Mouse (Mus musculus): ENCODE measurements at regions not wholly inside any gene's neighbourhood (a gene's known extent, or its start where the extent isn't known, plus 50 kb on each side); places are given as distances from the start of the nearest gene placed in this dataset.

DNA sequence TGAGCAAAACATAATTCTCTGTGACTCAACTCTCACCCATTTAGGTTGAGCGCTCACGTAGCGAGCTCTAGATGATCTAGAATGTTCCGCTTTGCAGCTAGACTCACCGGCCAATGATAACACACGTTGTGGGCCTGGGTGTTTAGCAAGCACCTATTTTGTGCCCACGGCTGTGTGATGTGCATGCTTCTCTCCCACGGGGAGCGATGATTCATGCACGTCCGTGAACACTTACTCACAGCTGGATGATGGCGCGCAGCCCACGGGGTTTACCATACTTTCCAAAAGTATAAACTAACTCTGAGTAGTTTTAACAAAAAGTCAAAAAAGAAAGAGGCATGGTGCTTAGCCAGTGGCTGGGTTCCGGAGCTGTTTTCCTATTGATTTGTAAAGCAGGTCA lies 440.8 kb upstream of the Tshz3 start:
- Histone ChIP-seq H3K27me3 (ENCODE audit: control insufficient read depth in 1 of 2, insufficient read depth in 2 of 2, low read length in 2 of 2) (no peaks in the 10 kb centered on the region), H3K79me2 (ENCODE audit: control insufficient read depth, insufficient read depth, low read length, poor library complexity) (no peaks in the 10 kb centered on the region), H3K9me3 (replicated peaks; ENCODE audit: insufficient read depth, low read length) (no peaks in the 10 kb centered on the region), H3K4me3 (ENCODE audit: control insufficient read depth in 1 of 2, insufficient read depth in 1 of 2, low read depth in 2 of 2, low read length in 2 of 2) (no peak overlapping the region), H3K27ac (ENCODE audit: control insufficient read depth, low read depth, low read length) (no peak overlapping the region), H3K4me1 (ENCODE audit: control insufficient read depth in 1 of 2, insufficient read depth in 2 of 2, low read length in 2 of 2) (no peaks in the 10 kb centered on the region), H3K9ac (ENCODE audit: control insufficient read depth, low read depth, low read length, poor library complexity, severe bottlenecking) (no peak overlapping the region), H3K36me3 (ENCODE audit: control insufficient read depth in 1 of 2, insufficient read depth in 2 of 2, low read length in 2 of 2) (no peaks in the 10 kb centered on the region)
- no peak for DNase-seq (ENCODE audit: low read depth, low spot score)
- TF ChIP-seq EP300 (IDR thresholded peaks at IDR 0.05; ENCODE audit: low read depth in 1 of 2, low read length in 2 of 2): no peak
- no peak for TF ChIP-seq ETS1 (IDR thresholded peaks at IDR 0.05; ENCODE audit: low read depth, low read length)
- no peak for TF ChIP-seq CHD2 (IDR thresholded peaks at IDR 0.05; ENCODE audit: low read length)
- TF ChIP-seq GATA1 (IDR thresholded peaks at IDR 0.05; ENCODE audit: low read depth, low read length): no peak
- TF ChIP-seq NRF1 (IDR thresholded peaks at IDR 0.05; ENCODE audit: insufficient read depth, low read depth, low read length, poor library complexity, severe bottlenecking): no peak
- no peak for TF ChIP-seq MXI1 (IDR thresholded peaks at IDR 0.05; ENCODE audit: low read depth, low read length)
- TF ChIP-seq HCFC1 (IDR thresholded peaks at IDR 0.05; ENCODE audit: low read depth, low read length): no peak
- TF ChIP-seq ZNF384 (IDR thresholded peaks at IDR 0.05; ENCODE audit: low read depth, low read length): no peak
- no peak for TF ChIP-seq RCOR1 (IDR thresholded peaks at IDR 0.05; ENCODE audit: low read depth, low read length)
- TF ChIP-seq USF2 (IDR thresholded peaks at IDR 0.05; ENCODE audit: borderline replicate concordance in 1 of 2, insufficient read depth in 1 of 2, low read depth in 1 of 2, low read length in 2 of 2): no peak
- TF ChIP-seq E2F4 (IDR thresholded peaks at IDR 0.05; ENCODE audit: borderline replicate concordance, low read depth, low read length): no peak
- no peak for TF ChIP-seq MAZ (IDR thresholded peaks at IDR 0.05; ENCODE audit: low read depth, low read length)
- no peak for TF ChIP-seq MYC (IDR thresholded peaks at IDR 0.05; ENCODE audit: low read depth, low read length)
- TF ChIP-seq USF1 (IDR thresholded peaks at IDR 0.05; ENCODE audit: low read depth, low read length): no peak
- no peak for TF ChIP-seq BHLHE40 (IDR thresholded peaks at IDR 0.05; ENCODE audit: borderline replicate concordance, low read depth, low read length)
- TF ChIP-seq MAFK (IDR thresholded peaks at IDR 0.05; ENCODE audit: borderline replicate concordance, low read depth, low read length): no peak
- no peak for TF ChIP-seq UBTF (IDR thresholded peaks at IDR 0.05; ENCODE audit: borderline replicate concordance, insufficient read depth, low read depth, low read length)
- no peak for TF ChIP-seq POLR2A (IDR thresholded peaks at IDR 0.05; ENCODE audit: control insufficient read depth in 1 of 2, insufficient read depth in 1 of 2, low read depth in 1 of 2, low read length in 2 of 2, poor library complexity in 1 of 2)

DNA sequence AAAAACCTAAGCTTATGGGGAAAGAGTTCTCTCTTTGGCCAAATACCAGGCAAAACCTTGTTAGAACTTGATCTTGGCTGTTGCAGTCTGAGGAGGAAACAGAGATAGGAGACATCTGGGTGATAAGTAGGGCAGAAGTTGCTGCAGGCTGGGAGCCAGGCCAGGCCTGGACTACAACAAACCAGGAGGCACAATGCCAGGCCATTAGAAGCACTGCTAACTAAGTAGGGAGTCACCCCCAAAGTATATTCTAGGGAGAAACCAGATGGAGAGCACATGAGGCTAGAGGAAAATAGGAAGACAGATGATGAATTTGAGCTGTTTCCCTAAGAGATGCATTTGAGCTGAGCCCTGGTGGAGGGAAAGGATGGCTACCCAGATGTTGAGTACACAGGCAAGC lies 444.6 kb upstream of the Zfp507 start:
- no peak for DNase-seq (ENCODE audit: low read depth, low spot score)
- Histone ChIP-seq H3K4me1 (ENCODE audit: control insufficient read depth in 1 of 2, insufficient read depth in 2 of 2, low read length in 2 of 2) (no peaks in the 10 kb centered on the region), H3K36me3 (ENCODE audit: control insufficient read depth in 1 of 2, insufficient read depth in 2 of 2, low read length in 2 of 2) (no peaks in the 10 kb centered on the region), H3K9ac (ENCODE audit: control insufficient read depth, low read depth, low read length, poor library complexity, severe bottlenecking) (no peak overlapping the region), H3K27ac (ENCODE audit: control insufficient read depth, low read depth, low read length) (no peak overlapping the region), H3K4me3 (ENCODE audit: control insufficient read depth in 1 of 2, insufficient read depth in 1 of 2, low read depth in 2 of 2, low read length in 2 of 2) (no peak overlapping the region), H3K9me3 (replicated peaks; ENCODE audit: insufficient read depth, low read length) (no peaks in the 10 kb centered on the region), H3K27me3 (ENCODE audit: control insufficient read depth in 1 of 2, insufficient read depth in 2 of 2, low read length in 2 of 2) (no peaks in the 10 kb centered on the region), H3K79me2 (ENCODE audit: control insufficient read depth, insufficient read depth, low read length, poor library complexity) (no peaks in the 10 kb centered on the region)
- no peak for TF ChIP-seq RCOR1 (IDR thresholded peaks at IDR 0.05; ENCODE audit: low read depth, low read length)
- no peak for TF ChIP-seq NRF1 (IDR thresholded peaks at IDR 0.05; ENCODE audit: insufficient read depth, low read depth, low read length, poor library complexity, severe bottlenecking)
- no peak for TF ChIP-seq GATA1 (IDR thresholded peaks at IDR 0.05; ENCODE audit: low read depth, low read length)
- TF ChIP-seq CTCF (IDR thresholded peaks at IDR 0.05 in 2 of 3, conservative IDR thresholded peaks at IDR 0.05 in 1 of 3; ENCODE audit: control insufficient read depth in 1 of 3, insufficient read depth in 1 of 3, low read depth in 2 of 3, low read length in 3 of 3, poor library complexity in 1 of 3, severe bottlenecking in 1 of 3): no peak
- no peak for TF ChIP-seq USF2 (IDR thresholded peaks at IDR 0.05; ENCODE audit: borderline replicate concordance in 1 of 2, insufficient read depth in 1 of 2, low read depth in 1 of 2, low read length in 2 of 2)
- TF ChIP-seq ZC3H11A (IDR thresholded peaks at IDR 0.05; ENCODE audit: low read depth, low read length): no peak
- TF ChIP-seq POLR2AphosphoS2 (IDR thresholded peaks at IDR 0.05; ENCODE audit: low read length): no peak
- TF ChIP-seq MXI1 (IDR thresholded peaks at IDR 0.05; ENCODE audit: low read depth, low read length): no peak
- no peak for TF ChIP-seq TAL1 (IDR thresholded peaks at IDR 0.05; ENCODE audit: low read length)
- no peak for TF ChIP-seq MAFK (IDR thresholded peaks at IDR 0.05; ENCODE audit: borderline replicate concordance, low read depth, low read length)
